Mouse (Mus musculus) myocyte (in vitro differentiated cells): ENCODE measurements around the gene Plekhm2.

ENCODE experiments used
- CEBPB ChIP-seq: IDR thresholded peaks from 2 replicates; pipeline ENCODE4 v1.6.1; 2011; ENCODE audit warnings: mild to moderate bottlenecking, moderate library complexity; ENCODE audit not compliant: poor library complexity, insufficient read depth, severe bottlenecking
- MAX ChIP-seq: IDR thresholded peaks from one replicate; pipeline ENCODE4 v1.6.1; 2011; ENCODE audit warnings: low read depth, mild to moderate bottlenecking, control low read depth
- POLR2A ChIP-seq: IDR thresholded peaks from one replicate; pipeline ENCODE4 v1.6.1; 2011; ENCODE audit warnings: low read depth, mild to moderate bottlenecking, control low read depth, moderate library complexity; ENCODE audit not compliant: insufficient read length
- TCF12 ChIP-seq: IDR thresholded peaks from one replicate; pipeline ENCODE4 v1.6.1; 2011; ENCODE audit warnings: mild to moderate bottlenecking, control low read depth; ENCODE audit not compliant: poor library complexity, insufficient read depth, severe bottlenecking
- USF1 ChIP-seq: IDR thresholded peaks from one replicate; pipeline ENCODE4 v1.6.1; 2011; ENCODE audit warnings: low read depth, mild to moderate bottlenecking, control low read depth, moderate library complexity

GRCm38 (mm10) chr4:141622580-141622979 lies 42.1 kb downstream of the Plekhm2 start:
- TF ChIP-seq USF1 = no peak
- no peak for TF ChIP-seq MAX
- no peak for TF ChIP-seq POLR2A
- TF ChIP-seq CEBPB = no peak
- no peak for TF ChIP-seq TCF12
